Mouse (Mus musculus): ENCODE measurements around the gene Slco1a5.

- TF ChIP-seq CTCF (IDR thresholded peaks at IDR 0.05; ENCODE audit: extremely low read depth, insufficient read depth, insufficient read length, insufficient replicate concordance) (no peak), POLR2A (IDR thresholded peaks at IDR 0.05; ENCODE audit: low read depth, low read length) (no peak)
These were observed 46.8 kb upstream of the Slco1a5 start for GRCm38 (mm10) chr6:142369568-142369967.
